Mouse (Mus musculus) layer of hippocampus, postnatal 25 days (tissue): ENCODE measurements around the gene Cbfa2t2. TPM values are rescaled to one million over a fixed set of nuclear protein-coding genes. Genes with fewer than 3 reads are reported as not detected.

ENCODE experiments used
- DNase-seq, 2 experiments: peaks; one replicate each; pipeline ENCODE4 v3.0.0; 2022; ENCODE audit warnings: mixed read lengths in 2 of 2, low spot score in 1 of 2; ENCODE audit errors: extremely low spot score in 1 of 2
- total RNA-seq, 2 experiments: library from RNA; stranded (reverse); gene quantifications; 2 replicates each; pipeline ENCODE4 v1.2.3; 2021

Cbfa2t2 gene
- total RNA-seq, 2 experiments from 2014 or later, result 46.4 to 51.4 TPM

DNA sequence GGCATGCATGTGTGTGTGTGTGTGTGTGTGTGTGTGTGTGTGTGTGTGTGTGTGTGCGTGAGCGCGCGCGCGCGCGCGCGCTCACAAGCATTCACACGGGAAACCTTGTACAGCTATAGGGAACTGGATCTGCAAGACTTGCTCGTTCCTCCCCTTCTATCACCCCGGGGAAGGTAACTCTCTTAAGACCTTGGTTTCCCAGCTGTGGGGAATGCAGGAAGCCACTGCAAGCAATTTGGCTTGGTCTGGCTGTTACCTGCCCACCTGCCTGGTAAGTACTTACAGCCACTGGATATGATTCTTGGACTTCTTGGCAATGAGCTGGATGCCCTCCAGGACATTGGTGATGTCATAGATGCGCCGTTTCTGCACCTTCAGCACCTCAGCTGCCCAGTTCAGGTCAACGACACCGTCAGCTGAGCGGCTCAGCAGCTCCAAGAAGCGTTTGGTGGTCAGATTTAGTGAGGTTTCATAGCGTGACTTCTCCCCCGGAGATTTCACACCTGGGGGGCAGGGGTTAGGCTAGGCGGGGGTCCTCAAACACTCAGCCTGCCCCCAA, 127.4 kb downstream of the Cbfa2t2 start:
- DNase-seq, result no peak

DNA sequence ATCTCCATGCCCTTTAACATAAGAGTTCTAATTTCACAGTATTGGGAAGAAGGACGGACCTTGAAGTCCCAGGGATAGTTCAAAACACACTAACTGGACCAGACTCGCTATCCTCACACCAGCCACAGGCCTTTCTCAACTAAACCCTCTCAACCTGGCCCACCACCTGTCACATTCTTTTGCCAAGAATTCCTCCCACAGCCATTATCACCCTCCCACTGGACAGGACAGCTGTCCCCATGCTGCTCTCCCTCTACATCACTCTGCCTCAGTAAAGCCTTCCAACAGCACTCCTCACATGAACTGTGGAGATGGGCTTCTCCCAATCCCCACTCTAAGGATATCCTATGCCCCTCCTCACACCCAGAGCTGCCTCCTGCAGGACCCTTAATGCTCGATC, 129.3 kb downstream of the Cbfa2t2 start:
- no peak for DNase-seq

DNA sequence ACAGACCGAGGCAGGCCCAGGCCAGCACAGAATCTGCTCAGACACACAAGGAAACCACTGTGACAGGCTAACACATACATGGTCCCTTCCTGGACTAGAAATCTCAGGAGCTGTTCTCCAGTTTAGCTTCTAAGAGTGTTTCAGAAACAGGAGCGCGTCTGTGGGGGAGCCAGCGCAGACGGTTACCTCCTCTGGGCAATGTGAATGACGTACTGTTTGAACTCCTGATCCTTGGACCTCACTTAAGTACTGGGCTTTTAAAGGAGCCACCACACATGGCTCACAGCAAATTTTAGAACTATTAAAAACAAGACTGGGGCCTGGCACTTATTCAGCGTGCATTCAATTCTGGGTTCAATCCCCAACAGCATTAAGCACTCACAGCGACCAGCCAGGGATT, 130.4 kb downstream of the Cbfa2t2 start:
- DNase-seq, result no peak

DNA sequence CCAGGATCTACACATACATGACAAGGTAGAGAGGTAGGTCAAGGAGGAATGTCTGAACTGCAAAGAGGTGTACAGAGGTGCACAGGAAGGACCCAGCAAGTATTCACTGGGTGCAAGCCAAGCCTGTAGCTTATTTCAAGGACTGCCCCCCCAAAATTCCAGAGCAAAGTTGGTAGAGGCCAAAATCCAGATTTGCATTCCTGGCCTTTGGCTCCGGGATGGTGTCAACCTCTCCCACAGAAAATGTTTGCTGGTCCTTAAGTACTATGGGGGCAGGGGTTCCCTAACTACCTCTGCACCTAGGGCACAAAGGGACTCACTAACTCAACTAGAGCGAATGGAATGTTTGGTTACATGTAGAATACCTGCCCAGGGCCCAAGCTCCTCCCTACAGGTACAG, 131.5 kb downstream of the Cbfa2t2 start:
- DNase-seq, result no peak

DNA sequence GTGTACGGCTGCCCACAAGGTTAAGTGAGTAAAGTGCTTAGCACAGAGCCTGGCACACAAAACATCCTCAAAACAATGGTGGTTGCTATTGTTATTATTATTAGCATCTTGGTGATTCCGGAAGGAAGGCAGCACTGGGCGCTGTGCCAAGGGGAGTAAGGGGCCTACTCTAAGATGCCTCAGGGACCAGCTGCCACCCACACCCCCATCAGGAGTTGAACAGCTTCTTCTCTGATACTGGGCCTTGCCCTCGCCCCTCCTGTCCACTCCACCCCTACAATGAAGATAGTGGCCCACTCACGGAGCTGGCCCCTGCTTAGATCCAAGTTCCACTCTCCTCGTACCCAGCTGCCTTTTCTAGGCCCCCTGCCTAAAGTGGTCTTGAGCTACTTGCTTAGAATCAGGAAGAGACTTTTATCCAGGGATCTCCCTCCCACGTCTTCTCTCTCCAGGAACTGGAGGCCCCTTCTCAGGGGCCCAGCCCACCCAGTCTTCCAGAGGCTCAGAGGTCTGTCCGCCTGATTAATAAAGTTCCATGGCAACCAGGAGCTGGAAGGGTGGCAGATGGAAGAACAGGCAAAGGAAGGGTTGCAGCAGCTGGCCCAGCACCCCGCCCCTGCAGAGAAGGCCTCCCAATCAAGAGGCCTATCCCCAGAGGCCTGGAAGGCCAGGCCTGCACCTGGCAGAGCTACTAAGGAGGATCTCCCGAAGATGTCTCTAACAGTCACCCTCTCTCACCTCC, 132.2 kb downstream of the Cbfa2t2 start:
- DNase-seq, result no peak

DNA sequence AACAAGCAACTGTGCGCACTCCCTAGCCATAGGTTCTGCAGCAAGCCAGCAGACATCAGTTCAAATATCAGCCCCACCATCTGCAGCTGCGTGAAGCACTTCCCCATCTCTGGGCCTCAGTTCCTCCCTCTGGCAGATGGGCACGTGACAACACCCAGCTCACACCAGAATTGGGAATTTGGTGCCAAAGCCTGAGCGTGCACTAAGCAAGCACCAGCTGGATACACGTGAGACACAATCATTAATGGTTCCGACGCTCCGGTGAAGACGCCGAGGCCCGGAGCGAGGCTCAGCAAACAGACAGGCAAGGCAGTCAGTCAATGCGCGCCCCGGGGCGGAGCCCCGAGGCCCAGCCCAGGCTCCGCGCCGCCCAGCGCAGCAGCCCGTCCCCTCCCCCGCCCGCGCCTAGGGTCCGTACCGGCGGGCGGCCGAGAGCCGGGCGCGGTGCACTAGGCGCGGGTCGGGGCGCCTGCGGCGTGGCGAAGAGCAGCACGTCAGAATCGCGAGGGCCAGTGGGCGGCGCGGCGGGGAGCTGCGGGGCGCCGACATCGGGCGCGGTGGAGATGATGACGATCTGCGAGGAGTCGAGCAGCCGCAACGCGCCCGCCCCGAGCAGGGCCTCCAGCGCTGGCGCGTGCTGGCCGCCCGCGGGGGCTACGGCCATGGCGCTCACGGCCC, 132.9 kb downstream of the Cbfa2t2 start:
- DNase-seq, result peak in 1 of 2 experiments; percentile 39

DNA sequence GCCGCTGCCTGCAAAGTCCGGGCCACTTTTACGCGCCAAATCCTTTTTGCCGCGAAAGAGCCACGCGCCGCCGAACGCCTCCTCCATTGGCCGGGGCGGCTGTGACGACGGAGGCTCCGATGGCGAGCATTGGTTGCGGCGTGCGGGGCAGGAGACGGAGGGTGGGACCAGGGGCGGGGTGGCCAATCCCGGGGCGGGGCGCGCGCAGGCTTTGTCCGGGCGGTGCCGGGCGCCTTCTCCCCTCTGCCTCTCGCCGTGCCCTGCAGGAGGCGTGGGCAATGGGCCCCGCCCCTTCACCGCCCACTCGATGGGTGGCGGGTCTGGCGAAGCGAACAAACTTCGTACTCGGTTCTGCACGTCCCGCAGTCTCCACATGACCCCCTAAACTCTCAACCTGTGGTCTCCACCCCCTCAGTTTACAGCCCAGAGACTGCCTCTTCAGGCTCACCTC, 133.6 kb downstream of the Cbfa2t2 start, which contains the start of gene E2f1:
E2f1 (minus strand) TSS at position 57 of the 451 bp plus-strand sequence.
- DNase-seq, result peak; percentile 83 to 85

DNA sequence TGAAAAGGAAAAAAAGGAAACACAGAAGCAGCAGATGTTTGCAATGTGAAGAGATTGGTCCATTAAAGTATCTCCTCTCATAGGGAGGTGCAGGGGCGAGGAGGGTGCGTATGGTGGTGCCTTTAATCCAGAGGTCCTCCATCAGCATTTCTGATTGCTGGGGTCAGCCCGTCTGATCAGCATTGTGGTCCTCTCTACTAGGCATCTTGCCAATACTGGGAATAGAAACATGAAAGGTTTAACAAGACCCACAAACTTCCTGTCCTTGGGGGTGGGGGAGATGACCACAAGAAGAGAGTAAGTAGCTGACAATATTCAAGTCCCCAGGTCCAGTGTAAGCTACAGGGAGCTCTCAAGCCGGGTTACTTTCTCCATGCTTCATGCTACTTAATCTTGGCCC, 134.4 kb downstream of the Cbfa2t2 start:
- DNase-seq, result no peak

DNA sequence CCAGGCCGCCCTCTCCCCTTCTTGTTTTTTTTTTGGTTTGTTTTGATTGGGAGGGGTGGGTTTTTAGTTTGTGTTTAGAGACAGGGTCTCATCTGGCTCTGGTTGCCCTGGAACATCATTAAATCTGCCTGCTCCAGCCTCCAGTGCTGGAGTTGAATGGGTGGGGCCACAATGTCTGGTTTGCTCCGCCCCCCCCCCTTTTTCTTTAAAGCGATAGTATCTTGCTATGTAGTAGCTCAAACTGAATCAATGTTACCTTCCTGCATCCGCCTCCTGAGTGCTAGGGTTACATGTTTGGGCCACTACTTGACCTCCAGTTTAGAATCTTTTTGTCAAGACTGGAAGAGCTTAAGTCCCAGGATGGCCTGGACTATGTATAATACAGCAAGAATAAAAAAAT, 135.0 kb downstream of the Cbfa2t2 start:
- DNase-seq, result no peak

DNA sequence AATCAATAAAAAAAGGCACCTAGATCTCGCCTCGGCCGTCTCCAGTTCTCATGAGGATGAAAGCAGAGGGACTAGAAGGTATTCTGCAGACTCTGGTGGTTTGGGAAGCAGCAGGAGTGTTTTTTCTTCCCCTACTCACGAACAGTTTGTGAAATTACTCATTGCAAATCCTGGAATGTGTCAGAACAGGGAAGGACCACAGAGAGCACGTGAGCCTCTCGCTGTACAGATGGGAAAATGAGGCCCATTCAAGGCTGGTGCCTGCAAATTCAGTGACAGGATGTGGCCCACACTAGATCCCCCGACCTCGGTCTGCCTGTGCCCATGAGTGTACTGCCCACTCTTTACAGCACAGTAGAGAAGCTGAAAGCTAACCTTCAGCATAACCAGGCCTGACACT, 135.7 kb downstream of the Cbfa2t2 start:
- DNase-seq, result no peak

DNA sequence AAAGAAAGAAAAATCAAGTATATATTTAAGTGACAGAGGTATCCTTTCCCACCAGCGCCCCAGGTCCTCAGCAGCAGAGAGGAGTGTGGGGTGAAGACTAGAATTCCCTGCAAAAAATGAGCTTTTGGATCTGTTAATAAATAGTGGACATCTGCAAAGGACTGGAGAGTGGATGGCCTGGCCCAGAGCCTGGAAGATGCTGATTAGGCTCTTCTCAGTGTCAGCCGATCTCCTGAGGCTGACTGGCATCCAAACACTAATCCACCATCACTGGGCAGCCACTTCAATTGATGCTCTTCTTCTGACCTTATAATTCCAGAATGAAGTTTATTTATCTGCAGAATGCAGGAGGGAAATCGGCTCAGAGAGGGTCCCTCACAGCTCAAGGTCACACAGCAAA, 136.7 kb downstream of the Cbfa2t2 start:
- no peak for DNase-seq

DNA sequence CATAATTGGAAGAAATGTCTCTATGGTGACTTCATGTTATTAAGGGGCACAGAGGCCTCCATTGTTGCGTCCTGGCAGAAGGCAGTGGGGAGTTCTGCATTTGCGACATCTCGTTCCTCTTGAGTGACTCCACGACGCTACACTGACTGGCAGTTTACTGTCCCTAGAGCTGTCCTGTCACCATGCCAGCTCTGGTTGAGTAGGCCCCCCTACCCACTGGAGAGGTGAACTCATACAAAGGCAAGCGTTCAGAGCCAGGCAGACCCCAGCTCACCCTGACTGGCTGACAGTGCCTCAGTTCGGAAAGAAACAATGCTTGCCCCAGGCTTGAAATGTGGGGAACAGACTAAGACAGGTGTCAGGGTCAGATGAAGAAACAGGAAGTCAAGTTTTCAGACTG, 138.0 kb downstream of the Cbfa2t2 start:
- DNase-seq, result no peak

DNA sequence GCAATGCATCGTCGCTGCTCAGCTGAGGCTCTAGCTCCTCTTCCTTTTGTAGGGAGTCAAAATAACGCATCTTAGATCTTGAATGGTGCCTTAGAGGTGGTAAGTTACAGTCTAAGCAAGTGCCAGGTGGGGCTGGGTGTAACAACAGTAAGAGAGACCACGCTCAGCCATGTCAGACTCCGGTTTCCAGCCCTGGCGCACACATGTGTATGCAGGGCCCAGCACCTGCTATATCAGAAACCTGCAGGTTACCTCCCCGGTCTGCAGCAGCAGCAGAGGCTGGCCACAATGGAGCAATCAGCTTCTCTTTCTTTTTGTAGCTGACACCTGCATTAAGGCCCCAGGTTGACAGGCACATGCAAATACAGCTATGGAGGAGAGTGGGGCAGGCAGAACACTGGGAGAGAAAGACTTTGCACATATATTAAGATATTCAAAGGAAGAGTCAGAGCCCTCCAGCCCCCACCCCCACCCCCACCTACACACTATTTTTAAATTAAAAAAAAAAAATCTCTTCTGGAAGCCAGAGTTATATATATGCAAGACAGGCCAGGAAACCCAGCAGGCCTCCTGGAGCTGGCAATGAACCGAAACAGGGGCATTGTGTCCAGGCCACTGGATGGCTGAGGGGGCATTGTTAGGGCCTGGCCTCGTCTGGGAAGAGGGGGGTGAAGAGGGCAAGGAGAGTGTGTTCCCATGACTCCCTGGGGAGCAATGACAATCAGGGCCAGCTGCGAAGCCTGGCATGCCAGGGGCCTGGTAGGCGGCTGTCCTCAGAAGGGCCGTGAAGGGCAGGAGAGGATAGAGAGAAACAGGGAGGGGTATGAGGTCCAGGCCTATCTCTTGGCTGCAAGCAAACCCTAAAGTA, 140.8 kb downstream of the Cbfa2t2 start:
- no peak for DNase-seq

DNA sequence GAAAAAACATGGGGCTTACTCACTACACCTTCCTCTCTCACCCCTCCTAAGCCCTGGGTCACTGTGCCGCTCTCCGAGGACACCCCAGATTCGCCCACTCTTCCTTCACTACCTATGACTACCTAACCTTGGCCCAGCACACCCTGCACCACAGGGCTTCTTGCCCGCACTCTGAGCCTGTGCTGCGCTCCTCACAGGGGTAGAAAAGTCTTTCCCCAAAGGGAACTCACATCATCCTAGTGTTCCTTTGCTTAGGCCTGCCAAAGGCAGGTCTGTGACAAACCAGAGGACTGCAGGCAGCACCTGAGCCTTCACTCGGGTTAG, 141.4 kb downstream of the Cbfa2t2 start:
- no peak for DNase-seq

DNA sequence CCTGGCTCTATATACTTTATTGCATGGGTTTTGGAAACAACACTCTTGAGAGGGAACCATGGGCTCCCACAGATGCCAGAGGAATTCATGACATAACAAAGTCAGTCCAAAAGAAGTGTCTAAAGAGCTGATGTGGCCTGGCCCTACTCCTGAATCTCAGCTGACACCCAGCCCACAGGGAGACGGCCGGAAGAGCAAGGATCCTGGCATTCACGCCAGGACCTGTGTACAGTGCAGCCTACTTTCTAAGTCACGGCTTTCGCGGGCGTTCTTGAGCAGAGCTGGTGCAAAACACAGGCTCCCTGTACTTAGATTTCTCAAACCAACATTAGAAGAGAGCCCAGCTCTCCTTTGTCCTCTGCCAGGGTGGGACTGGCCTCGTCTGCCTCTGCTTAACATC, 144.3 kb downstream of the Cbfa2t2 start:
- DNase-seq, result no peak

DNA sequence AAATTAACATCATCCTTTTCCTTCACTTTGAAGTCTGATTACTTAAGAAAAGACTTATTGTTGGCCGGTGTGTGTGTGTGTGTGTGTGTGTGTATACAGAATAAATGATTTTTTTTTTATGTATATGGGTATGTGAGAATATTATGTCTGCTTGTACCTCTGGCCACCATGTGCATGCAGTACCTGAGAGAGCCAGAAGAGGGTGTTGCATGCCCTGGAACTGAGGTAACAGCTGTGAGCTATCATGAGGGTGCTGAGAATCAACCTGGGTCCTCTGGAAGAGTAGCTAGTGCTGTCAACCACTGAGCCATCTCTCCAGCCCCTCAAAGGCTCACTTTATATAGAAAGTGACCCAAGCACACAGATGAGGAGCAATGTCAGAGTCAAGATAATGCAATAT, 145.1 kb downstream of the Cbfa2t2 start:
- no peak for DNase-seq

DNA sequence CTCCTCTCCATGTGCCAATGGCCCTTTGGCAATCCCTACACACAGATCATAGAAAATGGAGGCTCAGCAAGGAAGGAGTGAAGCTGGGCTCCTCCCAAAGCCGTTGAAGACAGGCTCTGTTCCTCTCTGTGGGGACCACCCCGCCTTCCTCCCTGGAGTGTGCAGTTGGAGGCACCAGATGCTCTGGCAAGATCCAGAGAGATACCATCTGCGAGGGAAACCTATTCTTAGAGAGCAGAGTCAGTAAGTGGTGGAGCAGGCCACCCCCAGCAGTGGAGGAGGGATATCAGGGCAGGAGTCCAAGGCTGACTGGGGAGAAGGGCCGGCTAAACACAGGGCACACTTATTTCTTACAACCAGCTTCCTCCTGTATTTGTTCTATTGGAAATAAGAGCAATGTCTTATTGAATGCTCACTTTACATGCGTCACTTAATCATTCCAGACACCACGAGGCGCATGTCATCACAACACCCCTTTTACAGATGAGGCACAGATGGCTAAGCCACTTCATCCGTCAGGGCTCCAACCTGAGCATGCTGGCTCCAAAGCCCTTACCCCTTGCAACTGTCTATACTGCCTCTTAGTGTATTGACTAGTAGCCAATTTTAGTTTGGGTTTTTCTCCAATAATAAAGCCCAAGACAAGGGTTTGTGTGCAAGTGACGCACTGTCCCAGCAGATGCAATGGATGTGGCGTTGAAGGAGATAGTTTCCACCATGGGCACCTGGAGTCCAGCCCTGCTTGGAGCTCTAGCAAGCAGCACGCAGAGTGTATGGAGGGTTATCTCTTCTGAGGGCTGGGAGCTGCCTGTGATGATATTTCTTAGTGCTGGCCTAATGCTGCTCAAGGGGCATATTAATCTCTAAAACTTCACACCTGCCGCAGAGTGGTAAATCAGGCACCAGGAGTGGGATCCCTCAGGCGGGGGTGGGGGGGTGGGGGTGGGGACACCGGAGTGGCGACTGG, 147.9 kb downstream of the Cbfa2t2 start:
- peak; percentile 66 to 78 for DNase-seq

DNA sequence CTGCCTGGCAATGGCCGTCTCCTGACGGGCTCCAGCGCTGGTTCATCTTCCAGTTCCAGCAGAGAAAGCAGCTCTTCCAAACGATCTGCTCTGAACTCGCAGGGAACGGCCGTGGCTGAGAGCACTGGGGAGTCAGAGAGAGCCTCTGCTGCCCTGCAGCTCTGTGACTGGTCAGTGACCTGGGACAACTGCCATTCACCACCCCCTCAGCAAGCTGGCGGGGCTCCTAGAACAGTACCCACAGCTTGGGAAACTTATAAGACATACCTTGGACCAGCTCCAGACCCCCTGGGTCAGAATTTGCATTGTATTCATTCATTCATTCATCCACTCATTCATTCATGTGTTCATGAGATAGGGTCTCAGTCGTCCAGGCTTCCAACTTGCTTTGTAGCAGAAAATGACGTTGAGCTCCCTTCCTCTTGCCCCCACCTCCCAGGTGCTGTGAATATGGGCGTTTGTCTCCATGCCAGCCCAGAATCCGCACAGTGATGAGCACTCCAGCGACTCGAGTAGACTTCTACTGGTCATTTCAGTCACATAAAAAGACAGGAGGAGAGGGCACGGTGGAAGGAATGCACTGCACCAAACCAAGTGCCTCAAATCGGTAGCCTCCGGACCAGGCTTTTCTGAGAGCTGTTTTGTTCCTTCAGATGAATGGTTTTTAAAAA, 148.8 kb downstream of the Cbfa2t2 start:
- DNase-seq, result no peak

DNA sequence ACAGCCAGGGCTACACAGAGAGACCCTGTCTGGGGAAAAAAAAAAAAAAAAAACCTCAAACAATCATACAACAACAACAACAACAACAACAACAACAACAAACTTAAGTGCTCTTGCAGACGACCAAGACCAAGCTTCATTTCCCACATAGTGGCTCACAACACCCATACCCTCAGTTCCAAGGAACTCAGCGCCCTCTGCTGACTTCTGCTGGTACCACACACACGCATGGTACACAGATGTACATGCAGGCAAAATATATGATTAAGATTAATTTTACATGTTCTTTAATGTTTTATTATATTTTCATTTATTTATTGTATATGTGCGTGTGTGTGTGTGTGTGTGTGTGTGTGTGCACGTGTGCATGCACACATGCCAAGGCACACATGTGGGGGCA, 150.1 kb downstream of the Cbfa2t2 start:
- DNase-seq, result peak in 1 of 2 experiments; percentile 54
